Mouse (Mus musculus) MEL (cell line): ENCODE data around the gene Ttll4.

Source experiments
- CHD1 ChIP-seq: IDR thresholded peaks from 2 replicates; pipeline ENCODE4 v1.6.1; 2012; ENCODE audit warnings: low read depth, mild to moderate bottlenecking, inconsistent platforms, low read length, improper control_type of control experiment
- CTCF ChIP-seq, 3 experiments: IDR thresholded peaks in 2 of 3; conservative IDR thresholded peaks in 1 of 3; 2 replicates each; pipeline ENCODE4 v1.5.1; 2011 to 2012; ENCODE audit warnings: low read length in 3 of 3, low read depth in 2 of 3, mild to moderate bottlenecking in 2 of 3, improper control_type of control experiment in 1 of 3, inconsistent platforms in 1 of 3, mixed read lengths in 1 of 3, moderate library complexity in 1 of 3; ENCODE audit not compliant: control insufficient read depth in 1 of 3, insufficient read depth in 1 of 3, poor library complexity in 1 of 3, severe bottlenecking in 1 of 3
- E2F4 ChIP-seq: IDR thresholded peaks from 2 replicates; pipeline ENCODE4 v1.6.1; 2011; ENCODE audit warnings: low read depth, low read length, improper control_type of control experiment, borderline replicate concordance
- ELF1 ChIP-seq: IDR thresholded peaks from 2 replicates; pipeline ENCODE4 v1.6.1; 2014; ENCODE audit warnings: low read depth, mild to moderate bottlenecking, inconsistent platforms, low read length, improper control_type of control experiment, moderate library complexity
- EP300 ChIP-seq, 2 experiments: IDR thresholded peaks; 2 replicates each; pipeline ENCODE4 v1.6.1; 2011; ENCODE audit warnings: improper control_type of control experiment in 2 of 2, low read length in 2 of 2, low read depth in 1 of 2, mild to moderate bottlenecking in 1 of 2
- GATA1 ChIP-seq: IDR thresholded peaks from 2 replicates; pipeline ENCODE4 v1.6.1; 2011; ENCODE audit warnings: low read depth, low read length, improper control_type of control experiment
- POLR2A ChIP-seq, 2 experiments: IDR thresholded peaks; 2 replicates each; pipeline ENCODE4 v1.6.1; 2011 to 2012; ENCODE audit warnings: low read length in 2 of 2, mild to moderate bottlenecking in 2 of 2, control low read depth in 1 of 2, improper control_type of control experiment in 1 of 2, low read depth in 1 of 2, moderate library complexity in 1 of 2; ENCODE audit not compliant: control insufficient read depth in 1 of 2, insufficient read depth in 1 of 2, poor library complexity in 1 of 2
- POLR2AphosphoS2 ChIP-seq: IDR thresholded peaks from 2 replicates; pipeline ENCODE4 v1.6.1; 2011; ENCODE audit warnings: low read length, improper control_type of control experiment
- TAL1 ChIP-seq: IDR thresholded peaks from 2 replicates; pipeline ENCODE4 v1.6.1; 2012; ENCODE audit warnings: mild to moderate bottlenecking, inconsistent platforms, low read length, moderate library complexity, mixed read lengths
- TCF12 ChIP-seq: IDR thresholded peaks from 2 replicates; pipeline ENCODE4 v1.6.1; 2014; ENCODE audit warnings: low read depth, mild to moderate bottlenecking, inconsistent platforms, low read length, improper control_type of control experiment, moderate library complexity

GRCm38 (mm10) chr1:74715886-74716285 is 54.3 kb downstream of the Ttll4 start:
- TF ChIP-seq CTCF (IDR thresholded peaks at IDR 0.05 in 2 of 3, conservative IDR thresholded peaks at IDR 0.05 in 1 of 3; ENCODE audit: control insufficient read depth in 1 of 3, insufficient read depth in 1 of 3, low read depth in 2 of 3, low read length in 3 of 3, poor library complexity in 1 of 3, severe bottlenecking in 1 of 3) (no peak), EP300 (IDR thresholded peaks at IDR 0.05; ENCODE audit: low read depth in 1 of 2, low read length in 2 of 2) (no peak), CHD1 (no peak), E2F4 (no peak), POLR2A (IDR thresholded peaks at IDR 0.05; ENCODE audit: control insufficient read depth in 1 of 2, insufficient read depth in 1 of 2, low read depth in 1 of 2, low read length in 2 of 2, poor library complexity in 1 of 2) (no peak), TCF12 (no peak), ELF1 (no peak), POLR2AphosphoS2 (no peak), TAL1 (no peak), GATA1 (no peak)
